Mouse (Mus musculus) hindbrain, embryonic 14.5 days (tissue): ENCODE measurements around the gene Tmem100. TPM values are rescaled to one million over a fixed set of nuclear protein-coding genes. Genes with fewer than 3 reads are reported as not detected.

ENCODE experiments used
- ATAC-seq: fragments of 200-750 bp; cut with Nextera tagmentation; 2 replicates; pipeline ENCODE4 v1.8.0; 2017; ENCODE audit warnings: moderate number of reproducible peaks, mild to moderate bottlenecking, moderate TSS enrichment, moderate library complexity; ENCODE audit not compliant: low FRiP score
- DNase-seq: peaks from one replicate; pipeline ENCODE4 v3.0.0-alpha.2; 2015; ENCODE audit warnings: low spot score
- H3K27ac ChIP-seq: fragments of 300-500 bp; sonication (generic); 2 replicates; pipeline ENCODE4 v1.5.1; 2014; ENCODE audit warnings: mild to moderate bottlenecking, moderate library complexity
- H3K27me3 ChIP-seq: fragments of 300-500 bp; sonication (generic); 2 replicates; pipeline ENCODE4 v1.6.1; 2014; ENCODE audit warnings: mild to moderate bottlenecking, low read length, mixed read lengths; ENCODE audit not compliant: control insufficient read depth, insufficient read depth
- H3K36me3 ChIP-seq: fragments of 300-500 bp; sonication (generic); replicated peaks from 2 replicates; pipeline ENCODE4 v1.6.1; 2014; ENCODE audit not compliant: control insufficient read depth, insufficient read depth
- H3K4me1 ChIP-seq: fragments of 300-500 bp; sonication (generic); replicated peaks from 2 replicates; pipeline ENCODE4 v1.6.1; 2014; ENCODE audit warnings: antibody characterized with exemption, low read length, mixed read lengths; ENCODE audit not compliant: control insufficient read depth, insufficient read depth
- H3K4me2 ChIP-seq: fragments of 300-500 bp; sonication (generic); replicated peaks from 2 replicates; pipeline ENCODE4 v1.6.1; 2014; ENCODE audit warnings: mild to moderate bottlenecking, moderate library complexity
- H3K4me3 ChIP-seq: fragments of 300-500 bp; sonication (generic); replicated peaks from 2 replicates; pipeline ENCODE4 v1.5.1; 2014; ENCODE audit warnings: mild to moderate bottlenecking, low read length
- H3K9ac ChIP-seq: fragments of 300-500 bp; sonication (generic); 2 replicates; pipeline ENCODE4 v1.6.1; 2014
- H3K9me3 ChIP-seq: fragments of 300-500 bp; sonication (generic); 2 replicates; pipeline ENCODE4 v1.6.1; 2016; ENCODE audit warnings: low read length; ENCODE audit not compliant: control insufficient read depth
- WGBS: fragments of 180-500 bp; shearing (Covaris S2); extraction: QIAGEN DNeasy Blood & Tissue Kit; methylation state at CpG from one replicate; pipeline ENCODE4 v1.1.7; 2014; 5-methylcytosine and 5-hydroxymethylcytosine counted together
- polyA plus RNA-seq: library from polyadenylated mRNA; unstranded; fragments of >200 nt; fragmentation: Nextera tagmentation; extraction: Ambion mirVana; gene quantifications from 2 replicates; pipeline ENCODE4 v1.2.1, GENCODE M21; 2014

Tmem100 gene
- polyA plus RNA-seq, 1 experiment from 2014 or later: 13.4 TPM

DNA sequence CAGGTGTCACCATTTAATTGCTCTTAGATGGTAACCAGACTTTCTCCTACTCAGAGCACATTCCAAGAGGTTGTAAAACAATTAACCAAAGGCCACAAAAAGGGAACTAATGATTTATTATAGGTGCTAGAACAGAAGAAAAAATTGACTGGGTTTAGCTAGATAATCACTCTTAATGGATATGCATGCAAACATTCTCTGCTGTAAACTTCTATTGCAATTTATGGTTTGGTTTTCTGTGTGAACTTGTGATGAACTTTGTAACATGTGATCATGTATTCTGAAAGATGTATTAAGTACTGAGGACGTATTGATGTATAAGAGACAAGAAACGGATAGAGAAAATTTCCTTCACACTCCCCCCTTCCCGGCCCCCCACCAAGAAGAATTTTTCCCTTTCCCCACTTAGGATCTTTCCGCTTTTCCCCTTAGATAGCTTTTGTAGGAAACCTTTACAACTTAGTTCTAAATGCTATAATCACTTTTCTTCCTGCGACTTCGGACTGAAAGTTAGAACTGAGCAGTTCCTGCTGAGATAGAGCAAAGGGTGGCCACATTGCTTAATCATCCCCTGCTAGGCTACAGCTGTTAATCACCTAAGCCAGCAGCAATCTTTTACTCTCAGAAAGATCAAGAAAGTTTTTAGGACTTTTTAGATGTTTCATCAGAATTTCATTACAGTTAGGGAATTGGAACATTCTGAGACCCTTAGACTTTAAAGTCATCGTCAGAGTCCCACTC, 22.2 kb upstream of the Tmem100 start:
- DNase-seq (no peak), ATAC-seq (no peak)
- no peaks in the 10 kb centered on the region for H3K9me3 ChIP-seq
- H3K9ac ChIP-seq: no peak overlapping the region
- H3K27me3 ChIP-seq: no peaks in the 10 kb centered on the region
- no peak overlapping the region for H3K4me2 ChIP-seq
- WGBS: 49% methylated on average over 7 of the region's 7 CpGs
- no peaks in the 10 kb centered on the region for H3K4me1 ChIP-seq
- no peak overlapping the region for H3K4me3 ChIP-seq
- no peaks in the 10 kb centered on the region for H3K36me3 ChIP-seq
- no peak overlapping the region for H3K27ac ChIP-seq

DNA sequence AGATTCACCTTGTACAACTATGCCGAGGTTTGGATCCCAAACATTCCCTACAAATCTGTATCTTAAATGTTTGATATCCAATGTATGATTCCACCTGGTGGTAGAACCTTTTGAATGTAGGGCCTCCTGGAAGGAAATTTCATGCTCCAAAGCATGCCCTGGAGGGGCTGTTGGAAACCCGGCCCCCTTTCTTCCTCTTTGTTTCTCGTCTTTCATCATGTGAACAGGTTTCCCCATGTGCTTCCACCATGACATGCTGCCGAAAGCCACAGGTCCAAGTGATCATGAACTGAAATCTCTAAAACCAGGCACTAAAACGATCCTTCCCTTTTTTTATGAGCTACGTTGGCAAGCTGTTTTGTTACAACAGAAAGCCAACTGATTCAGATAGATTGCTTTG, 16.5 kb upstream of the Tmem100 start:
- no peaks in the 10 kb centered on the region for H3K36me3 ChIP-seq
- ATAC-seq: no peak
- no peak overlapping the region for H3K4me2 ChIP-seq
- H3K9me3 ChIP-seq: no peaks in the 10 kb centered on the region
- 85% methylated on average over 6 of the region's 6 CpGs for WGBS
- DNase-seq: no peak
- H3K4me1 ChIP-seq: no peaks in the 10 kb centered on the region
- H3K27ac ChIP-seq: no peak overlapping the region
- no peak overlapping the region for H3K9ac ChIP-seq
- H3K4me3 ChIP-seq: no peak overlapping the region
- H3K27me3 ChIP-seq: no peaks in the 10 kb centered on the region

DNA sequence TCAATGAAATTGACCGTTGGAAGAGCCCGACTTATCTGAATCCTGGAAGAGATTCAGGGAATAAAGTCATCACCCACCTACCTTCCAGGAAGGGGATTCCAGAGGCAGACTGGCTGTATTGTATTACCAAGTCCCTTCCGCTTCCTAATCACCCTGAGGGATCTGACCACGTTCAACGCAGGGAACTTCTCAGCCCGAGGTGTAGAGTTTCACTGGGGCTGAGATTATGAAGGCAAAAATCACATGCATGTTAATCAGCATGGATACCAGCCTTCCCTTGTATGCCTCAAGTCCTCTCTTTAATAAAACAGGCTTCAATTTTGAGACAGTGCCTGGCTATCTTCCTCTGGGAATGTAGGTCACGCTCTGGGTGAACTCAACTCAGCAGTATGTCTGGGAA, 14.9 kb upstream of the Tmem100 start:
- H3K4me2 ChIP-seq: no peak overlapping the region
- no peak for DNase-seq
- no peaks in the 10 kb centered on the region for H3K4me1 ChIP-seq
- H3K9me3 ChIP-seq: no peaks in the 10 kb centered on the region
- 72% methylated on average over 7 of the region's 7 CpGs for WGBS
- ATAC-seq: no peak
- no peak overlapping the region for H3K9ac ChIP-seq
- no peaks in the 10 kb centered on the region for H3K27me3 ChIP-seq
- H3K27ac ChIP-seq: no peak overlapping the region
- no peak overlapping the region for H3K4me3 ChIP-seq
- no peaks in the 10 kb centered on the region for H3K36me3 ChIP-seq

- Histone ChIP-seq H3K4me1 (no peaks in the 10 kb centered on the region), H3K4me3 (no peak overlapping the region), H3K27ac (no peak overlapping the region), H3K27me3 (no peaks in the 10 kb centered on the region), H3K36me3 (no peaks in the 10 kb centered on the region), H3K4me2 (0 out of 2 replicates have a peak overlapping the region, but pooled peaks have one; percentile 12), H3K9me3 (no peaks in the 10 kb centered on the region), H3K9ac (no peak overlapping the region)
- WGBS: 21% methylated on average over 7 of the region's 7 CpGs
- ATAC-seq: no peak
- DNase-seq: peak; percentile 68
Measured at GRCm38 (mm10) chr11:90019161-90019560, 11.0 kb upstream of the Tmem100 start.

GRCm38 (mm10) chr11:90025891-90026801, 4.0 kb upstream of the Tmem100 start:
- DNase-seq: no peak
- no peak overlapping the region for H3K4me3 ChIP-seq
- no peak overlapping the region for H3K27ac ChIP-seq
- H3K9ac ChIP-seq: no peak overlapping the region
- peaks cover 3% of the 10 kb centered on the region for H3K4me1 ChIP-seq
- peaks cover 2% of the 10 kb centered on the region for H3K27me3 ChIP-seq
- no peak overlapping the region for H3K4me2 ChIP-seq
- WGBS: 59% methylated on average over 14 of the region's 14 CpGs
- ATAC-seq: no peak
- H3K9me3 ChIP-seq: no peaks in the 10 kb centered on the region
- no peaks in the 10 kb centered on the region for H3K36me3 ChIP-seq

DNA sequence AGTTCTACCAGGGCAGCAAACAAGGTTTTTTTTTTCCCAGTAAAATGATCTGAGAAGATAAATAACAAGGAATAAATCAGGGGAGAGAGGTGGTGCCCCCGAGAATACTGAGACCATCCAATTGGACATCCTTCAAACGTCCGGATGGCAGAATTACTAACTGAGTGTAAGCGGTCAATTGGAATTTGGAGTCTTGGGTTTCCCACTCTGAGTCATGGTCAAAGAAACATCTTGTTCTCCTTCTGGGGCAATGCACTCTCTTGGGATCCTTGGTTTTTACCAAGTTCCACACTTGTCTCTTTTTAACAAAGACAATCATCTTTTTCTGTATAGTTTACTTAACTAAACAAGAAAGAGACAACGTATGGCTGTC, 3.4 kb upstream of the Tmem100 start:
- Histone ChIP-seq H3K4me3 (no peak overlapping the region), H3K36me3 (no peaks in the 10 kb centered on the region), H3K4me2 (no peak overlapping the region), H3K27me3 (peaks cover 8% of the 10 kb centered on the region), H3K9ac (no peak overlapping the region), H3K9me3 (no peaks in the 10 kb centered on the region), H3K27ac (no peak overlapping the region), H3K4me1 (peaks cover 6% of the 10 kb centered on the region)
- ATAC-seq (no peak), DNase-seq (no peak)
- 70% methylated on average over 5 of the region's 5 CpGs for WGBS

- H3K4me3 ChIP-seq: no peak overlapping the region
- H3K9ac ChIP-seq: no peak overlapping the region
- peaks cover 6% of the 10 kb centered on the region for H3K4me1 ChIP-seq
- no peak for DNase-seq
- H3K27ac ChIP-seq: no peak overlapping the region
- WGBS: 56% methylated on average over 7 of the region's 7 CpGs
- H3K27me3 ChIP-seq: peaks cover 12% of the 10 kb centered on the region
- no peaks in the 10 kb centered on the region for H3K9me3 ChIP-seq
- no peak overlapping the region for H3K4me2 ChIP-seq
- no peaks in the 10 kb centered on the region for H3K36me3 ChIP-seq
- ATAC-seq: no peak
Measured at GRCm38 (mm10) chr11:90027216-90027615, 2.9 kb upstream of the Tmem100 start.

DNA sequence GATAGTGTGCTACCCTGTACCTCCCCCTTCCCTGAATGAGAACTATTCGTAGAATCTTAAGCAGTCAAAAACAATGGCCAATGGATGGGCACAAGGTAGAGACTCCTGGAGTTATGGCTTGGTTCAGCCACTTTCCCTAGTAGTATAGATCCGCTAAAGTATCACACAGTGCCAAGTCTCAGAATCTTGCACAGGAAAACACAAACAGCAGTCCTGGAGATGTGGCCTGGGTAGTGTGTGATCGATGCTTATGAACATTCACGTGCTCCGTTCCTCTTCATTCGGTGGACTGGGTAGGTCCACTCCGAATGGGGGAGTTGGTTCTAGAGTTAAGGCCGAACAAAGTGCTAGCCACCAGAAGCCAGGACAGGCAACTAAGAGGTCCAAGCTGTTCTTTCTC, 1.4 kb upstream of the Tmem100 start:
- Histone ChIP-seq H3K36me3 (no peaks in the 10 kb centered on the region), H3K4me1 (peaks cover 12% of the 10 kb centered on the region), H3K27ac (no peak overlapping the region), H3K27me3 (peaks cover 15% of the 10 kb centered on the region), H3K4me2 (no peak overlapping the region), H3K4me3 (no peak overlapping the region), H3K9me3 (no peaks in the 10 kb centered on the region), H3K9ac (no peak overlapping the region)
- 92% methylated on average over 8 of the region's 8 CpGs for WGBS
- ATAC-seq (no peak), DNase-seq (no peak)

GRCm38 (mm10) chr11:90029354-90029753, 794 bp upstream of the Tmem100 start:
- DNase-seq: peak; percentile 59
- 29% methylated on average over 10 of the region's 10 CpGs for WGBS

More at GRCm38 (mm10) chr11:90029354-90029753, 794 bp upstream of the Tmem100 start:
- Histone ChIP-seq H3K9me3 (no peaks in the 10 kb centered on the region), H3K4me1 (peaks cover 12% of the 10 kb centered on the region), H3K27me3 (peaks cover 15% of the 10 kb centered on the region), H3K36me3 (no peaks in the 10 kb centered on the region), H3K4me2 (peak overlapping the region; percentile 52), H3K9ac (no peak overlapping the region), H3K27ac (no peak overlapping the region), H3K4me3 (no peak overlapping the region)
- no peak for ATAC-seq
